Mouse (Mus musculus) skeletal muscle tissue, adult 2 months (tissue): Measurements from ENCODE around the gene Foxp1.

Source experiments
- DNase-seq: peaks from one replicate; pipeline ENCODE4 v3.0.0-alpha.2; 2012; ENCODE audit warnings: low read depth, low spot score

Foxp1 gene

GRCm38 (mm10) chr6:99359765-99360499 is 162.6 kb downstream of the Foxp1 start:
- no peak for DNase-seq

DNA sequence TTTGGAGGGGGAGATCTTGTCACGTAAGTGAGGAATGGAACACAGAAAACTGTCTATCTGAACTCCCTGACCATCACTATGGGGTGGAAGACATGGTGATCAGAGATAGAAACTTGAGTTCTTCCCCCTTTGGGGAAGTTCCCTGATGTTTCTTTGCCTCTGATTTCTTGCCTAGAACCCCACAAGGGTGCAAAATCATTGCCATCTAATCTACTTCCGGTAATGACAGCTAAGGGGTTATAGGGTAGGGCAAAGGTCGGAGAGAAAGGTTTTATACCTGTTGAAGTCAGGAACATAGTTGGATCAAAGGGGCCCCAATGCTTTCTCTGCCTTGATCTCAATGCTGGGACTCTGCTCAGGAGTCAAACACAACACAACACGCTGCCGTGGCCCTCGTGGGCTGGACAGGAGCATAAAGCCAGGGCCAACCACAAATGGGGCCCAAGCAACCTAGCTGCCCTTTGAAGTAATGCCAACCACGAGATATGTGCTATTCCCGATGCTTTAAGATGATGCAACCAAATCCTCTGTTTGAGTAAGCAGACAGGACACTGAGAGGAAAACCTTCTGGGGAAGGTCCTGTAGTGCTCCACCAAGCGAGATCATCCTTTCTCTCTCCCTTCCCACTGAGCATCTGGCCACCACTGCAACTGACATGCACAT is 163.4 kb downstream of the Foxp1 start:
- no peak for DNase-seq

DNA sequence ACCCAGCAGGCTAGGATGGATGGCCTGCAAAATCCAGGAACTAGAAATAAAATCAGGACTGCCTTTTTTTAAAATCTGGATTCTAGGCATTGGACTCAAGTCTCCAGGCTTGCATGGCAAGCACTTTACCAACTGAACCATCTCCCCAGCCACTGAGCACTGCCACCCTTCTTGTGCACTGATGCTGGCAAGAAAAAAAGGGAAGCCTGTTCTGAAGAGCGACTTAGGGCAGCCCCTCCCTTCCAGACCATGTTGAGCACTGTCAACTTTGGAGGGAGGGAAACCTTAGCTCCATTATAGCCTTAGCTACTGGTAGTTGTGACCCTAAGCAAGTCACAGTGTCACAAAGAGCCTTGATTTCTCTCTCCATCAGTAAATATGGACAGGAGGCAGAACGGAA is 164.6 kb downstream of the Foxp1 start:
- DNase-seq = no peak

DNA sequence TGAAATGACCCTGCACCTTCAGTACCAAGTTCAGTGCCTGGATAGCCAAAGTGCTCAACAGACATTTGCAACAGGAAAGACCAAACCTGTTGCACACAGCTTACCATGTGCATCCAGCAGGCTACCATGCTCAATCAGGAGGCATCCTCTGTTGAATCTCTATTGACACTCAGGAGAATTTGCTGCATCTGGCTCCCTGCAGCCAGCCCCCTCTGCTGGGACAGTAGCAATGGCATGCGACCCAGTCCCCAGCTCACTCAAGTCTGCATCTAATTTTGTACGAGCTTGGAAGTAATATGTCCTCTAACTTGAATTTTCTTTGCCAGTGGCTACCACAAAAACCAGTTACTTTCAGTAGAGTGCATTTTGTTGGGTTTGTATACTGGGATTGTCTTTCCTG is 168.2 kb downstream of the Foxp1 start:
- no peak for DNase-seq

GRCm38 (mm10) chr6:99353441-99353840 is 169.1 kb downstream of the Foxp1 start:
- DNase-seq = no peak

- no peak for DNase-seq
Observed at GRCm38 (mm10) chr6:99350566-99350965, 172.0 kb downstream of the Foxp1 start.

- DNase-seq = no peak
Observed at GRCm38 (mm10) chr6:99350156-99350555, 172.4 kb downstream of the Foxp1 start.

DNA sequence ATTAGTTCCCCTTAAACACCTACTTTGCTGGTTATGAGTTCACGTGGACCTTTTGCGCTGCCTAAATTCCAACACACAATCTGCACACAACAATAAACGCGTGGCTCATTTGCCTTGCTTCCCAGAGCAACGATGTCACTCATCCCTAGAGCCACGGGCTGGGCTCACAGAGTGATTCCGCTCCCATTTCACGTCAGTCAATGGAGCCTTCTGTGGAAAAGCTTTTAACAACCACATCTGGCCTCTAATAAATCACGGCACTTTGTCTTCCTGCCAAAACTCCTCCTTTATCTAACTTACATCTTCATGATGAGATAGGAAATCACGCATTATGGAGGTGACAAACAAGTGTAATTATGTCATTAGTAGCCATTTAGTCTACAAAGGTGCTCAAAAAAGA is 174.7 kb downstream of the Foxp1 start:
- DNase-seq = no peak

DNA sequence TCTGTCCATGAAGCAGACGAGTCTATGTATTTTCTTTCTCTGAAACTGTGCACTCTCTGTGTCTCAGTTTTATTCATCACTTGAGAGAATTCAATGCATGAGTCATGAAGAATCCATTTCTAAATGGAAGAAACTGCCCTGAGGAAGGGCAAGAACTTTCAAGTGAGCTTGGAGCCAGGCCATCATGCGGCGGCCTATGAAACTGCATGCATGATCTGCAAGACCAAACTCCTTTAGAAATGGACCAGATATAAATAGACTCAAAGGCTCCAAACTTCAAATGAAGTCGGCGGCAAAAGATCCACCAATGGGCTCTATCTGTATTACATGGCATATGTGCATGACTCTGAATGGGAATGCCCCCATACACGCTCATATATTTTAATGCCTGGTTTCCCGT is 177.6 kb downstream of the Foxp1 start:
- no peak for DNase-seq

- DNase-seq = no peak
Observed at GRCm38 (mm10) chr6:99344357-99344756, 178.2 kb downstream of the Foxp1 start.

GRCm38 (mm10) chr6:99343815-99344214 is 178.7 kb downstream of the Foxp1 start:
- DNase-seq = no peak

DNA sequence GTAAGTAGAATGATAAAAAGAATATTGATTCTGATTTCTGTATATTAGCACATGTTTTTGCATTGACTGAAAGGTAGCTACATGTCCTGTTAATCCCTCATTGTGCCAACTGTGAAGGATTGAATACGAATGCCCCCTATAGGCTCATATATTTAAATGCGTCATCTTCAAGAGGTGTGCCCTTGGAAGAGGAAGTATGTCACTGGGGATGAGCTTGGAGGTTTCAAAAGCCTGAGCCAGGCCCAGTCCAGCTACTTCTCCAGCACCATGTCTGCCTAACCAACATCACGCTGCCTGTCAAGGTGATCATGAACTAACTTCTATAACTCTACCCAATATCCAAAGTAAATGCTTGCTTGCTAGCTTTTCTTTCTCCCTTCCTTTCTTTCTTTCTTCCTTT is 180.1 kb downstream of the Foxp1 start:
- DNase-seq = no peak

GRCm38 (mm10) chr6:99340902-99341301 is 181.6 kb downstream of the Foxp1 start:
- no peak for DNase-seq

DNA sequence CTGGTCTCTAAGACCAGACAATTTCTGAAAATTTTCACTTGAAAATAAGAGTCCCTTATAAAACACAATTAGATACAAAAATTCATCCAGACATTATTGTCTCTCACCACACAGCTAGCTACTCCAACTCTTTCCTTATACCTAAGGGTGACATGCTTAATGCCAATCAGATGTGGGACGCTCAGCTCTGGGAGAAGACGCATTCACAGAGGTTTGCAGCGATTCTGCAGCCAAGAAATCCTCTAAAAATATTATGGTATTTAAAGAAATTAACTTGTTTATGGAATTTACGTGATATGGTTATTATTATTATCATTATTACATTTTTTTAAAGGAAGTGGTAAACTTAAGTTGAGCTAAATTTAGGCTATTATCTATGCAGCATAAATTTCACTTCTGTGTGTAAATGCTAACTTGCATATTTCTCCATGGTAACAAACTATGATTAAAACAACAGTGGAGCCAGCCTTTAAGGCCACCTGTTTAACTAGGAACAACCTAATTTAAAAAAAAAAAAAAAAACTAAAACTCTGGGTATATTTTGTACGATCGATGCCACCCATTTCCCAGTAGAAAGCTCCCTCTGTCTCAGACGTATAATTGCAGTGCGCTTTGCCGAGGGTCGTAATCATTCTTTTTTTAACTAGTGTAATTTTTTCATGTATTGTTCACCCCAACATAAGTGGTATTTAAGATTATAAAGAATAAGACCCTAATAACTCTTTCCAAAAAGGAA is 182.4 kb downstream of the Foxp1 start:
- DNase-seq = no peak

GRCm38 (mm10) chr6:99339343-99339620 is 183.2 kb downstream of the Foxp1 start:
- DNase-seq = no peak

DNA sequence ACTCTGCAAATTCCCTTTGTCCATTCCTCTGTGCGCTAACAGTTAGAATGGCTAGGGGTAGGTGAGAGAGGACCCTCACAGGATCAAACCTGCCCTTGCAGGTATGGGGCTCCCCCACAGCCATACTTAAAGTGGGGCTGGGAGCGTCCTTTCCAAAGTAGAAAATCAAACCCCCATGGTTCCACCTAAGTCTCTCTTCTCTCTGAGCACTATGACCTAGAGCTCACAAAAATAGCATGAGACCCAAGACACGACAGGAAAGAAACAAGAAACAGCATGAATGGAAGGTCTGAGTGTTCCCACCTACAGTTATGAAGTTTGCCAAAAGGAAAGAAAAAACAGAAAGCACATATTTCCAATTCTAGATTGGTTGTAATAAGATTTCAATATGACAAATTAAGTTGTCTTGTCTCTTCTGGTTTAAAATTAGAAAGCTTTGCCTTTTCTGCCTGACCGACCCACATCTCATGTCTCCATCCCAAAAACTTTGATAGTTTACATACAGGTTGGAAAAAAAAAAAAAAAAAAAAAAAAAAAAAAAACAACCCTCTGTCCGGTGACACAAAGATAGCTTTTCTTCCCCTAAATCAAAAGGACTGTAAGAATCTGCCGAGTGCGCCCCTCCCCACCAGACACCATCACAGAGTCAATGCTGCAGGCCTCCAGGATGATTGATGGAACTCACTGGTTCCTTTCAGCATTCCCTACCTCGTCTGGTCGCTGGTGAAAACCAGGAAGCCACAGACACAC is 183.8 kb downstream of the Foxp1 start:
- no peak for DNase-seq

GRCm38 (mm10) chr6:99338174-99338573 is 184.3 kb downstream of the Foxp1 start:
- DNase-seq = no peak

DNA sequence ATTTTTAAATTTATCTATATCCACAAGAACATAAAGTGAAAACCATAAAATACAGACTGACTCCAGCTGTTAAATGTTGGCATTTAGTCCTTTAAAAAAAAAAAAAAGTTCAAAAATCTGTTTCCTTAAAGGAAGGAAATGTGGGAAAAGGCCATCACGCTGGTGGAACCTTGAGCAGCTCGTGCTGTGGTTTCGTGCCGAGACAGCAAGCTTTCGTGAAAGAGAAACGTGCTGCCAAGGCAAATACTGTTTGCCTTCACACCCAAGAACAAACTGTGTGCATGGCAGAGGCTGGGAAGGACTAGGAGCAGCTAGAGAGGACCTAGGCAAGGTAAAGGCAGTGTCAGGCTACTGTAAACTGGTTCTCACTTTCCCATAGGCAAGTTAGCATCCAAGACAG is 184.9 kb downstream of the Foxp1 start:
- DNase-seq = peak; percentile 27

- DNase-seq = no peak
Observed at GRCm38 (mm10) chr6:99336191-99336590, 186.3 kb downstream of the Foxp1 start.

GRCm38 (mm10) chr6:99335174-99335830 is 187.2 kb downstream of the Foxp1 start:
- no peak for DNase-seq

DNA sequence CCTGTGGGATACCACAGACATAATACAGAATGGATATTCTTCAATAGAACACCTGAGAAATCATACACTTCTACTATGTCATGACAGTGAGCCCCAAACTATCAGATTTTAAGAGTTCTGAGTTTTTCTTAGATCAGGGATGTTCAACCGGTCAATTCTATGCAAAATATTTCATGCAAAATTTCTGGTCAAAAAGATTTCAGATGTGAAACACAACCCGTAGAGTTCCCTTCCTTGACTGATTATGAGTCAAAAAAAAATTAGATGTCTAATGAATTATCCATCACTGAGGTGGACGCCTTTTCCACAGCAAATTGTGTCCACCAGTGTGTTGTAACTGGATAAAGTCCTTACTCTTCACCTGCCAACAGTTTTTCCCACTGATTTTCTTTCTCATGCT is 188.3 kb downstream of the Foxp1 start:
- DNase-seq = no peak

- no peak for DNase-seq
Observed at GRCm38 (mm10) chr6:99333127-99333526, 189.4 kb downstream of the Foxp1 start.
